Mouse (Mus musculus) inflammation-experienced regulatory T-cells (primary cell): ENCODE results near the gene Timeless. TPM values are rescaled to one million over a fixed set of nuclear protein-coding genes. Genes with fewer than 3 reads are reported as not detected.

Experiments
- polyA plus RNA-seq, 2 experiments: library from polyadenylated mRNA; unstranded; fragments of 100-300 nt; shearing (Covaris generic); gene quantifications; one replicate each; pipeline ENCODE4 v1.2.1; 2017

The Timeless gene
- 10 to 100 TPM; 19.0 to 23.0 TPM for polyA plus RNA-seq

GRCm38 (mm10) chr10:128231697-128232419 is at the start of gene Timeless:
TSS of gene Timeless (plus strand) at chr10:128232065.

DNA sequence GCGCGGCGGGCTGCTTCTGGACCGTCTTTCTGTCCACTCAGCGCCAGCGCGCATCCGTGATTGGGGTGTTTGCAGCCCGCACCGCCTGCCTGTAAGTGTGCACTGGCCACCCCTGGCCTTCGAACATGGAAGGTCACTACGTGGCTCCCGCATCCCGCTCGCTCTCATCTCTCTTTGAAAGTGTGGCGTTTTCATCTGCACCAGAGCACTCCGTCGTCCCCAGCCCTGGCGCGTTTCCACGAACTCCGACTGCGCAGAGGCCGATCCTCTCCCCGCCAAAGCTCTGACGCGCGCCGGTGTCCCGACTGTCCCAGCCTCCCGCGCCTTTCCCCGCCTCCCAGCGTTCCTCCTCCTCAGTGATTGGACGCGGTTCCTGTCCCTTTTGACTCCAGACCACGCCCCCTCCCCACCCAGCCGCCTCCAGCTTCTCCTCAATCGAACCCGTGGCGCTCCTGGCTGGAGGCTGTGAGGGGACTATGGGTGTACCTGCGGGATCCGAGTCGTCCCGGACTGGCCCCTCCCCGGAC is 37.8 kb upstream of the Timeless start, which contains the start of gene Gls2:
Gene Gls2 (plus strand): TSS at position 434 of the 527 bp plus-strand sequence.

GRCm38 (mm10) chr10:128211390-128212108 is 20.3 kb upstream of the Timeless start, which contains the start of gene Spryd4:
TSS of gene Spryd4 (minus strand) at chr10:128211807.

DNA sequence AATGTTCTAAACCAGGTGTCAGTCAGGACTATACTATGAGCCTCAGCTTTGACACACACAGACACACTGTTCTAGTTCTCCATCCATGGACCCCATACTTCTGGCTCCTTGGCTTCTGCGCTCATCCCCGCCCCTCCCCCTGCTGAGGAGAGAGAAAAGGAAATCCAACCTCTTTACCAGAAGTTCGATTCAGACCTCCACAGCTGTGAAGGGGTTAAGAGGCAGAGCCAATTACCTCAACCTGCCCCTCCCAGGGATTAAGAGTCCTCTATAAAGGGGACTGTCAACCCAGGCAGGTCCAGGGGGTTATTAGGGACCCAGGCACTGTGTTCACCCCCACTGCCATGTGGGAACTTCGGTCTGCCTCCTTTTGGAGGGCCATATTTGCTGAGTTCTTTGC is 6.3 kb upstream of the Timeless start, which contains the start of gene Mip:
Gene Mip (plus strand): TSS at position 301 of the 400 bp plus-strand sequence.

DNA sequence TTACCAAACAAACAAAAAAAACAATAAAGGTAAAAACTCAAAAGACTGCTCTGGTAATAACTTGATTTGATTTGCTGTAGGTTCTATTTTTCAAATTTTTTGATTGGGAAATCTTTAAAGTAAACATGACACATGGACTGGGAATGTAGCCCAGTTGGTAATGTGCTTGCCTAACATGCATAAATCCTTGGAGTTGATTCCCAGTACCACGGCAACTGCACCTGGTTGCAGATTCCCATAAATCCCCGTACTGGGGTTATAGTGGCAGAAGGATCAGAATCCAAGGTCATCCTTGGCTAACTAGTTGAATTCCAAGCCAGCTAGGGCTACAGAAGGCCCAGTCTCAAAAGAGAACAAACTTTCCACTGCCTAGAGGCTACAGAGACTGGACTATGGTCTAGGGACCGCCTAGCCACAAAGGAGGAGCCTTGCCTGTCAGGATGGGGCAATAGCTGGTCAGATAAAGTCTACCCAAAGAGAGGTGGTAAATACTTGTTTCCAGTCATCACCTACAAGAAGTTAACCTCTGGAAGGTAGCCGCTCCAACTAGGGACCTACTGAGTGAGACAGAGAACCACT is 21.9 kb downstream of the Timeless start, which contains the start of gene Apon:
Gene Apon (plus strand): TSS at position 420 of the 579 bp plus-strand sequence.

GRCm38 (mm10) chr10:128268371-128268770 is 36.5 kb downstream of the Timeless start, which contains the start of gene Apof:
TSS of gene Apof (plus strand) at chr10:128268671.

GRCm38 (mm10) chr10:128270287-128270841 is 38.5 kb downstream of the Timeless start, which contains the start of gene Stat2:
TSS of gene Stat2 (plus strand) at chr10:128270559.

GRCm38 (mm10) chr10:128298702-128299171 is 66.9 kb downstream of the Timeless start, which contains the start of gene Il23a:
TSS of gene Il23a (minus strand) at chr10:128298752.

Other genes starting within 250 kb of the Timeless start
- not detected for gene Hsd17b6, start 224.5 kb upstream of the Timeless start, polyA plus RNA-seq
- gene Prim1, start 216.9 kb upstream of the Timeless start, polyA plus RNA-seq: 10 to 100 TPM; 15.8 to 19.5 TPM
- gene Naca, start 196.5 kb upstream of the Timeless start, polyA plus RNA-seq: 100 to 1,000 TPM; 440 to 504 TPM
- 100 to 1,000 TPM; 128 to 151 TPM for gene Ptges3, start 173.1 kb upstream of the Timeless start, polyA plus RNA-seq
- 1,000 to 10,000 TPM; 1,050 to 1,147 TPM for gene Atp5b, start 148.8 kb upstream of the Timeless start, polyA plus RNA-seq
- gene Baz2a, start 140.5 kb upstream of the Timeless start, polyA plus RNA-seq: 10 to 100 TPM; 54.8 to 63.6 TPM
- 10 to 100 TPM; 28.7 to 30.5 TPM for gene Rbms2, start 51.8 kb upstream of the Timeless start, polyA plus RNA-seq
- gene Gls2, start 37.6 kb upstream of the Timeless start, polyA plus RNA-seq: under 1 TPM; 0.52 to 0.61 TPM
- 10 to 100 TPM; 14.3 to 22.4 TPM for gene Spryd4, start 20.3 kb upstream of the Timeless start, polyA plus RNA-seq
- under 1 TPM in 1 of 2 experiments, not detected in 1; 0.18 TPM for gene Mip, start 6.2 kb upstream of the Timeless start, polyA plus RNA-seq
- gene Apon, start 22.0 kb downstream of the Timeless start, polyA plus RNA-seq: not detected
- not detected for gene Apof, start 36.6 kb downstream of the Timeless start, polyA plus RNA-seq
- 10 to 100 TPM; 66.3 to 70.6 TPM for gene Stat2, start 38.5 kb downstream of the Timeless start, polyA plus RNA-seq
- under 1 TPM in 1 of 2 experiments, not detected in 1; 0.54 TPM for gene Il23a, start 66.7 kb downstream of the Timeless start, polyA plus RNA-seq
- gene Pan2, start 71.3 kb downstream of the Timeless start, polyA plus RNA-seq: 10 to 100 TPM; 39.5 to 50.2 TPM
- 100 to 1,000 TPM in 1 of 2 experiments, 10 to 100 TPM in 1; 89.0 to 132 TPM for gene Cnpy2, start 90.4 kb downstream of the Timeless start, polyA plus RNA-seq
- 100 to 1,000 TPM; 153 to 176 TPM for gene Cs, start 105.7 kb downstream of the Timeless start, polyA plus RNA-seq
- gene Coq10a, start 136.9 kb downstream of the Timeless start, polyA plus RNA-seq: 10 to 100 TPM; 26.8 to 30.6 TPM
- gene Ankrd52, start 145.1 kb downstream of the Timeless start, polyA plus RNA-seq: 1 to 10 TPM; 6.3 to 6.5 TPM
- not detected for gene Slc39a5, start 169.2 kb downstream of the Timeless start, polyA plus RNA-seq
- gene Nabp2, start 179.4 kb downstream of the Timeless start, polyA plus RNA-seq: 100 to 1,000 TPM; 116 to 123 TPM
- gene Rnf41, start 179.6 kb downstream of the Timeless start, polyA plus RNA-seq: 10 to 100 TPM; 37.5 to 41.8 TPM
- gene Smarcc2, start 227.2 kb downstream of the Timeless start, polyA plus RNA-seq: 100 to 1,000 TPM; 111 to 120 TPM